Mouse (Mus musculus) liver, embryonic 11.5 days (tissue): ENCODE measurements around the gene Zzz3. TPM values are rescaled to one million over a fixed set of nuclear protein-coding genes. Genes with fewer than 3 reads are reported as not detected.

Source experiments
- ATAC-seq: fragments of 200-750 bp; cut with Nextera tagmentation; replicated peaks from 2 replicates; pipeline ENCODE4 v1.8.0; 2017; ENCODE audit warnings: moderate number of reproducible peaks, mild to moderate bottlenecking, moderate TSS enrichment, moderate library complexity; ENCODE audit not compliant: low FRiP score
- DNase-seq: peaks from one replicate; pipeline ENCODE4 v3.0.0-alpha.2; 2017; ENCODE audit warnings: low spot score
- H3K27ac ChIP-seq: fragments of 300-500 bp; sonication (generic); 2 replicates; pipeline ENCODE4 v1.5.1; 2014; ENCODE audit warnings: mild to moderate bottlenecking, low read depth, low read length, control low read depth
- H3K27me3 ChIP-seq: fragments of 300-500 bp; sonication (generic); replicated peaks from 2 replicates; pipeline ENCODE4 v1.6.1; 2014; ENCODE audit warnings: low read length, mixed read lengths; ENCODE audit not compliant: control insufficient read depth, insufficient read depth
- H3K36me3 ChIP-seq: fragments of 300-500 bp; sonication (generic); 2 replicates; pipeline ENCODE4 v1.6.1; 2014; ENCODE audit warnings: mild to moderate bottlenecking, low read length, moderate library complexity, mixed read lengths; ENCODE audit not compliant: control insufficient read depth, insufficient read depth
- H3K4me1 ChIP-seq: fragments of 300-500 bp; sonication (generic); replicated peaks from 2 replicates; pipeline ENCODE4 v1.6.1; 2014; ENCODE audit warnings: low read length, mixed read lengths; ENCODE audit not compliant: control insufficient read depth, insufficient read depth
- H3K4me2 ChIP-seq: fragments of 300-500 bp; sonication (generic); 2 replicates; pipeline ENCODE4 v1.6.1; 2014; ENCODE audit warnings: mild to moderate bottlenecking, control low read depth, moderate library complexity
- H3K4me3 ChIP-seq: fragments of 300-500 bp; sonication (generic); 2 replicates; pipeline ENCODE4 v1.5.1; 2014; ENCODE audit warnings: low read depth, low read length, control low read depth
- H3K9ac ChIP-seq: fragments of 300-500 bp; sonication (generic); 2 replicates; pipeline ENCODE4 v1.6.1; 2014; ENCODE audit warnings: low read depth, low read length, control low read depth
- H3K9me3 ChIP-seq: fragments of 300-500 bp; sonication (generic); 2 replicates; pipeline ENCODE4 v1.6.1; 2016; ENCODE audit warnings: low read length, inconsistent platforms, mixed read lengths; ENCODE audit not compliant: control insufficient read depth
- WGBS: fragments of 180-500 bp; shearing (Covaris S2); extraction: QIAGEN DNeasy Blood & Tissue Kit; methylation state at CpG from one replicate; pipeline ENCODE4 v1.1.7; 2014; 5-methylcytosine and 5-hydroxymethylcytosine counted together
- polyA plus RNA-seq: library from polyadenylated mRNA; unstranded; fragments of >200 nt; fragmentation: Nextera tagmentation; extraction: Ambion mirVana; gene quantifications from 2 replicates; pipeline ENCODE4 v1.2.1, GENCODE M21; 2014

The Zzz3 gene
- polyA plus RNA-seq, 1 experiment from 2014 or later = 45.7 TPM

- no peaks in the 10 kb centered on the region for H3K9me3 ChIP-seq
- no peaks in the 10 kb centered on the region for H3K4me1 ChIP-seq
- no peak overlapping the region for H3K4me2 ChIP-seq
- no peak overlapping the region for H3K4me3 ChIP-seq
- WGBS = 86% methylated on average over 5 of the region's 6 CpGs
- no peaks in the 10 kb centered on the region for H3K27me3 ChIP-seq
- H3K36me3 ChIP-seq = no peaks in the 10 kb centered on the region; the same call in 1 of the 2 replicates
- ATAC-seq (no peak), DNase-seq (no peak)
- no peak overlapping the region for H3K27ac ChIP-seq
- H3K9ac ChIP-seq = no peak overlapping the region
Measured at GRCm38 (mm10) chr3:152465338-152465737, 70.1 kb downstream of the Zzz3 start.

GRCm38 (mm10) chr3:152466849-152467248 lies 71.6 kb downstream of the Zzz3 start:
- no peaks in the 10 kb centered on the region for H3K27me3 ChIP-seq
- H3K9me3 ChIP-seq = no peaks in the 10 kb centered on the region
- WGBS = 76% methylated on average over 9 of the region's 9 CpGs
- H3K4me3 ChIP-seq = no peak overlapping the region
- no peak overlapping the region for H3K4me2 ChIP-seq
- DNase-seq (no peak), ATAC-seq (peak; percentile 73)
- no peaks in the 10 kb centered on the region for H3K4me1 ChIP-seq
- no peak overlapping the region for H3K9ac ChIP-seq
- no peak overlapping the region for H3K27ac ChIP-seq
- no peaks in the 10 kb centered on the region for H3K36me3 ChIP-seq

DNA sequence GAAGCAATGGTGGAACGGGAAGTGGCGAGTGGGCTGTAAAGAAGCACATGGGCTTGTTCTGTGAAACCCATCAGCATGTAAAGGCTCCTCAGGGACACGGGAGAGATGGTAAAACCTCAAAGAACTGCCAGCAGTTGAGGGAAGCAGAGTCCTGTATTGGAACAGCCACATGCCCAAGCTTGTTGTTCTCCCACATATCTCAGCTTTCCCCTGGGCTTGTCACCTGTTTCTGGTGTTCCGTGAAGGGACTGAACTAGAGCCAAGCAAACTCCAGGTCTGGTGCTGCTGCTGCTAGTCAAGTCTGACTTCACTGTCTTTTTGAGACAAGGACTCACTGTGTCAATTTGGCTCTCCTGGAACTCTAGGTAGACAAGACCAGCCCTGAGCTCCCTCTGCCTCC lies 72.0 kb downstream of the Zzz3 start:
- H3K9ac ChIP-seq = no peak overlapping the region
- no peaks in the 10 kb centered on the region for H3K36me3 ChIP-seq
- H3K4me3 ChIP-seq = no peak overlapping the region
- no peak overlapping the region for H3K4me2 ChIP-seq
- 78% methylated on average over 4 of the region's 4 CpGs for WGBS
- no peaks in the 10 kb centered on the region for H3K4me1 ChIP-seq
- H3K27ac ChIP-seq = no peak overlapping the region
- H3K27me3 ChIP-seq = no peaks in the 10 kb centered on the region
- DNase-seq (no peak), ATAC-seq (no peak)
- no peaks in the 10 kb centered on the region for H3K9me3 ChIP-seq

GRCm38 (mm10) chr3:152468032-152468431 lies 72.8 kb downstream of the Zzz3 start:
- ATAC-seq (no peak), DNase-seq (no peak)
- no peaks in the 10 kb centered on the region for H3K4me1 ChIP-seq
- H3K9ac ChIP-seq = no peak overlapping the region
- H3K27ac ChIP-seq = no peak overlapping the region
- H3K4me3 ChIP-seq = no peak overlapping the region
- H3K9me3 ChIP-seq = no peaks in the 10 kb centered on the region
- no peaks in the 10 kb centered on the region for H3K27me3 ChIP-seq
- WGBS = 89% methylated on average over 8 of the region's 8 CpGs
- H3K4me2 ChIP-seq = no peak overlapping the region
- no peaks in the 10 kb centered on the region for H3K36me3 ChIP-seq

GRCm38 (mm10) chr3:152468569-152469041 lies 73.3 kb downstream of the Zzz3 start:
- 85% methylated on average over 12 of the region's 12 CpGs for WGBS
- H3K27ac ChIP-seq = no peak overlapping the region
- H3K4me3 ChIP-seq = no peak overlapping the region
- no peak for DNase-seq
- no peak overlapping the region for H3K9ac ChIP-seq
- ATAC-seq = no peak
- no peaks in the 10 kb centered on the region for H3K9me3 ChIP-seq
- no peaks in the 10 kb centered on the region for H3K4me1 ChIP-seq
- H3K36me3 ChIP-seq = no peaks in the 10 kb centered on the region
- H3K27me3 ChIP-seq = no peaks in the 10 kb centered on the region
- H3K4me2 ChIP-seq = no peak overlapping the region

- ATAC-seq (no peak), DNase-seq (no peak)
- 74% methylated on average over 18 of the region's 18 CpGs for WGBS
- H3K4me3 ChIP-seq = no peak overlapping the region
- no peak overlapping the region for H3K9ac ChIP-seq
- no peak overlapping the region for H3K27ac ChIP-seq
- no peaks in the 10 kb centered on the region for H3K4me1 ChIP-seq
- no peaks in the 10 kb centered on the region for H3K9me3 ChIP-seq
- H3K27me3 ChIP-seq = no peaks in the 10 kb centered on the region
- H3K4me2 ChIP-seq = no peak overlapping the region
- no peaks in the 10 kb centered on the region for H3K36me3 ChIP-seq
Measured at GRCm38 (mm10) chr3:152469423-152470200, 74.3 kb downstream of the Zzz3 start.

DNA sequence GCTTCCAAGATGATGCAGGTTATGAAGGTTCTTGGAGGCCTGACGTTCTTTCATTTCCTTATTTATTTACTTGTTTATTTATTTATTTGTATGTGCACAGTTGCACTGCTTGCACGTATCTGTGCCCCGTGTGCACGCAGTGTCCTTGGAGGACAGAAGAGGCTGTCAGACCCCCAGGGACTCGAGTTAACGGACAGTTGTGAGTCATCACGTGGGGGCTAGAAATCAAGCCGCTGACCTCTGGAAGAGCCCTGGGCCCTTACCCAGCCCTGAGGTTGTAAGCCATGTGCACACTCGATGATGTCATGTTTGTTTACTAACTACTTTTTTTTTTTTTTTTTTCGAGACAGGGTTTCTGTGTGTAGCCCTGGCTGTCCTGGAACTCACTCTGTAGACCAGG lies 75.1 kb downstream of the Zzz3 start:
- no peaks in the 10 kb centered on the region for H3K36me3 ChIP-seq
- H3K9ac ChIP-seq = no peak overlapping the region
- DNase-seq (no peak), ATAC-seq (no peak)
- no peaks in the 10 kb centered on the region for H3K9me3 ChIP-seq
- 83% methylated on average over 10 of the region's 10 CpGs for WGBS
- H3K27ac ChIP-seq = no peak overlapping the region
- H3K4me2 ChIP-seq = no peak overlapping the region
- H3K4me3 ChIP-seq = no peak overlapping the region
- 0 out of 2 replicates have a peak, but pooled peaks cover 3% of the 10 kb centered on the region for H3K4me1 ChIP-seq
- H3K27me3 ChIP-seq = no peaks in the 10 kb centered on the region

- no peak for DNase-seq
- ATAC-seq = no peak
- 85% methylated on average over 16 of the region's 16 CpGs for WGBS
- Histone ChIP-seq H3K27me3 (no peaks in the 10 kb centered on the region), H3K9me3 (no peaks in the 10 kb centered on the region), H3K4me2 (no peak overlapping the region), H3K36me3 (no peaks in the 10 kb centered on the region), H3K4me3 (no peak overlapping the region), H3K27ac (no peak overlapping the region), H3K4me1 (peaks cover 6% of the 10 kb centered on the region; the same call in 1 of the 2 replicates), H3K9ac (no peak overlapping the region)
Measured at GRCm38 (mm10) chr3:152472676-152473075, 77.4 kb downstream of the Zzz3 start.
